Mouse (Mus musculus): ENCODE results near the gene Uqcrc1. TPM values are rescaled to one million over a fixed set of nuclear protein-coding genes. Genes with fewer than 3 reads are reported as not detected.

Uqcrc1 gene
- polyA plus RNA-seq, 2 experiments, result 200 to 297 TPM

- Histone ChIP-seq H3K4me2 (ENCODE audit: low read depth) (no peak overlapping the region), H3K36me3 (replicated peaks; ENCODE audit: control insufficient read depth, insufficient read depth, low read depth) (no peaks in the 10 kb centered on the region), H3K27me3 (ENCODE audit: control insufficient read depth, insufficient read depth, low read length) (no peaks in the 10 kb centered on the region), H3K4me3 (ENCODE audit: insufficient read depth in 1 of 2, low read depth in 2 of 2, low read length in 2 of 2) (no peak overlapping the region), H3K9ac (replicated peaks) (no peak overlapping the region), H3K4me1 (replicated peaks; ENCODE audit: control insufficient read depth in 2 of 2, insufficient read depth in 2 of 2, low read length in 1 of 2) (peaks cover 4 to 10% of the 10 kb centered on the region in 2 experiments), H3K9me3 (ENCODE audit: control insufficient read depth, low read length) (no peaks in the 10 kb centered on the region), H3K27ac (no peak overlapping the region)
- TF ChIP-seq EP300 (IDR thresholded peaks at IDR 0.05; ENCODE audit: low read depth) (no peak), CTCF (IDR thresholded peaks at IDR 0.05; ENCODE audit: low read depth) (no peak)
- WGBS (ENCODE audit: insufficient replicate concordance), result 59% methylated on average over 8 of the region's 8 CpGs
- DNase-seq (ENCODE audit: low read depth in 3 of 3, low spot score in 3 of 3), result no peak
- no peak for ATAC-seq (ENCODE audit: insufficient read depth)
Observed at GRCm38 (mm10) chr9:108982498-108982897, 46.1 kb downstream of the Uqcrc1 start.

GRCm38 (mm10) chr9:108983209-108983608 lies 46.8 kb downstream of the Uqcrc1 start:
- no peaks in the 10 kb centered on the region for H3K9me3 ChIP-seq (ENCODE audit: control insufficient read depth, low read length)
- H3K27ac ChIP-seq, result no peak overlapping the region
- DNase-seq (ENCODE audit: low read depth in 3 of 3, low spot score in 3 of 3) (peak in 2 of 3 experiments; percentile 18 to 41), ATAC-seq (ENCODE audit: insufficient read depth) (peak; percentile 80)
- no peaks in the 10 kb centered on the region for H3K36me3 ChIP-seq (replicated peaks; ENCODE audit: control insufficient read depth, insufficient read depth, low read depth)
- peak overlapping the region; percentile 51 for H3K4me2 ChIP-seq (ENCODE audit: low read depth)
- 0 out of 2 replicates have a peak overlapping the region, but pooled peaks have one; percentile 6 for H3K9ac ChIP-seq (replicated peaks)
- WGBS (ENCODE audit: insufficient replicate concordance), result 25% methylated on average over 9 of the region's 9 CpGs
- H3K27me3 ChIP-seq (ENCODE audit: control insufficient read depth, insufficient read depth, low read length), result no peaks in the 10 kb centered on the region
- no peak for TF ChIP-seq CTCF (IDR thresholded peaks at IDR 0.05; ENCODE audit: low read depth)
- no peak; the same call in 1 of the 2 replicates for TF ChIP-seq EP300 (IDR thresholded peaks at IDR 0.05; ENCODE audit: low read depth)
- peaks cover 4 to 14% of the 10 kb centered on the region in 2 experiments for H3K4me1 ChIP-seq (replicated peaks; ENCODE audit: control insufficient read depth in 2 of 2, insufficient read depth in 2 of 2, low read length in 1 of 2)
- H3K4me3 ChIP-seq (ENCODE audit: insufficient read depth in 1 of 2, low read depth in 2 of 2, low read length in 2 of 2), result no peak overlapping the region

GRCm38 (mm10) chr9:108985710-108986109 lies 49.3 kb downstream of the Uqcrc1 start, which contains the start of gene Ucn2:
Ucn2 (plus strand) TSS chr9:108986010.
- ATAC-seq (ENCODE audit: insufficient read depth) (no peak), DNase-seq (ENCODE audit: low read depth in 3 of 3, low spot score in 3 of 3) (no peak)
- Histone ChIP-seq H3K9me3 (ENCODE audit: control insufficient read depth, low read length) (no peaks in the 10 kb centered on the region), H3K4me2 (ENCODE audit: low read depth) (no peak within 1 kb of the TSS), H3K36me3 (replicated peaks; ENCODE audit: control insufficient read depth, insufficient read depth, low read depth) (no peaks in the 10 kb centered on the region), H3K27ac (no peak within 1 kb of the TSS), H3K4me3 (ENCODE audit: insufficient read depth in 1 of 2, low read depth in 2 of 2, low read length in 2 of 2) (no peak within 1 kb of the TSS), H3K4me1 (replicated peaks; ENCODE audit: control insufficient read depth in 2 of 2, insufficient read depth in 2 of 2, low read length in 1 of 2) (peaks cover 4 to 19% of the 10 kb centered on the region in 2 experiments), H3K27me3 (ENCODE audit: control insufficient read depth, insufficient read depth, low read length) (no peaks in the 10 kb centered on the region), H3K9ac (replicated peaks) (no peak within 1 kb of the TSS)
- no peak for TF ChIP-seq CTCF (IDR thresholded peaks at IDR 0.05; ENCODE audit: low read depth)
- no peak for TF ChIP-seq EP300 (IDR thresholded peaks at IDR 0.05; ENCODE audit: low read depth)
- 53% methylated on average over 4 of the region's 4 CpGs for WGBS (ENCODE audit: insufficient replicate concordance)

- Histone ChIP-seq H3K27ac (no peak overlapping the region), H3K4me3 (ENCODE audit: insufficient read depth in 1 of 2, low read depth in 2 of 2, low read length in 2 of 2) (no peak overlapping the region), H3K36me3 (replicated peaks; ENCODE audit: control insufficient read depth, insufficient read depth, low read depth) (no peaks in the 10 kb centered on the region), H3K9me3 (ENCODE audit: control insufficient read depth, low read length) (no peaks in the 10 kb centered on the region), H3K9ac (replicated peaks) (no peak overlapping the region), H3K27me3 (ENCODE audit: control insufficient read depth, insufficient read depth, low read length) (no peaks in the 10 kb centered on the region), H3K4me1 (replicated peaks; ENCODE audit: control insufficient read depth in 2 of 2, insufficient read depth in 2 of 2, low read length in 1 of 2) (peaks cover 10 to 31% of the 10 kb centered on the region in 2 experiments), H3K4me2 (ENCODE audit: low read depth) (no peak overlapping the region)
- no peak for DNase-seq (ENCODE audit: low read depth in 3 of 3, low spot score in 3 of 3)
- 24% methylated on average over 15 of the region's 15 CpGs for WGBS (ENCODE audit: insufficient replicate concordance)
- ATAC-seq (ENCODE audit: insufficient read depth), result no peak
- no peak for TF ChIP-seq CTCF (IDR thresholded peaks at IDR 0.05; ENCODE audit: low read depth)
- TF ChIP-seq EP300 (IDR thresholded peaks at IDR 0.05; ENCODE audit: low read depth), result no peak
Observed at GRCm38 (mm10) chr9:108987704-108988350, 51.4 kb downstream of the Uqcrc1 start.

GRCm38 (mm10) chr9:108989802-108990461 lies 53.5 kb downstream of the Uqcrc1 start:
- H3K27ac ChIP-seq, result no peak overlapping the region
- no peak overlapping the region for H3K9ac ChIP-seq (replicated peaks)
- 63% methylated on average over 4 of the region's 4 CpGs for WGBS (ENCODE audit: insufficient replicate concordance)
- peaks cover 6 to 23% of the 10 kb centered on the region in 2 experiments for H3K4me1 ChIP-seq (replicated peaks; ENCODE audit: control insufficient read depth in 2 of 2, insufficient read depth in 2 of 2, low read length in 1 of 2)
- no peaks in the 10 kb centered on the region for H3K9me3 ChIP-seq (ENCODE audit: control insufficient read depth, low read length)
- DNase-seq (ENCODE audit: low read depth in 3 of 3, low spot score in 3 of 3) (no peak), ATAC-seq (ENCODE audit: insufficient read depth) (no peak)
- H3K4me2 ChIP-seq (ENCODE audit: low read depth), result no peak overlapping the region
- H3K4me3 ChIP-seq (ENCODE audit: insufficient read depth in 1 of 2, low read depth in 2 of 2, low read length in 2 of 2), result no peak overlapping the region
- no peaks in the 10 kb centered on the region for H3K27me3 ChIP-seq (ENCODE audit: control insufficient read depth, insufficient read depth, low read length)
- no peaks in the 10 kb centered on the region for H3K36me3 ChIP-seq (replicated peaks; ENCODE audit: control insufficient read depth, insufficient read depth, low read depth)
- TF ChIP-seq EP300 (IDR thresholded peaks at IDR 0.05; ENCODE audit: low read depth), result no peak
- no peak for TF ChIP-seq CTCF (IDR thresholded peaks at IDR 0.05; ENCODE audit: low read depth)

All from liver, embryonic 14.5 days (tissue).